Comparison of ENCODE assay signal across 9 mouse cellular contexts in the genomic region with DNA sequence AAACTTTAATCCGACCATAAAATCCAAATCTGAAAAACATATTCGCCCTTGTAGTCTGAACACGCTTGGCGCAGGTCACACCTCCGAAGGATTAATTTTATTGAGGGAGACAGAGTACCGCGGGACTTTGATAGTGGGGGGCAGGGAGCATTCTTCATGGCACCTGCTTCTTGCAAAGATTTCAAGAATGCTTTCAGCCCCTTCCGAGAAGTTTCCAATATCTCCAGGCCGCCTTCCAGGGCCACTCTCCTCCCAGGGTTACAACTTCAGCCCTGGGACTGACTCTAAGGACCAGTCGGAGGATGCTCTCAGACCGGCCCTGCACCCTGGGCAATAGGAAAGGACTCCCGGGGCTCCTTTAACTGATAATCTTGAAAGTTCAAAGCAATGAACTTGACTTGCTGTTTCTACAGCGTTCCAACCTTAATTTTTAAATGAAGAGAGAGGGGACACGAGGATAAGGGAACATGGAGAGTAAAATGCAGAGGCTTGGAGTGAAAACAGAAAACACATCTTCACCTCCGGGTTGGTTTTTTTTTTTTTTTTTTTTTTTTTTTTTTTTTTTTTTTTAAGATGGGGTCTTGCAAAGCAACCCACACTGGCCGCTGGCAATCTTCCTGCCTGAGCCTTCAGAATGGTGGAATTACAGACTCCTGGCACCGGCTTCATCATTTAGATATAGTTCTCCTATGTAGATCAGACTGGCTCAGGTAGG. TPM values are rescaled to one million over a fixed set of nuclear protein-coding genes. Genes with fewer than 3 reads are reported as not detected.
DNase-seq lines count a peak whose midpoint lies in the region; ATAC-seq and TF ChIP-seq lines count a peak whose summit lies in the region.
"Had no signal": no experiment of that assay in that cellular context is flagged by ENCODE, and none has a peak within 500 bp of the region (broad histone marks: within the 10 kb centered on the region; RNA-seq: fewer than 3 reads in every experiment).

No protein-coding gene starts in this region.

- no peak for DNase-seq in lung, postnatal 25 days (ENCODE audit: low spot score)
- DNase-seq in forebrain, embryonic 10.5 days (ENCODE audit: extremely low spot score, low spot score), result peak; percentile 16
- no peak for DNase-seq in retina, embryonic 14.5 days (ENCODE audit: low spot score)
- DNase-seq: adrenal gland, adult 2 months had no signal

- H3K27me3 ChIP-seq in lung, embryonic 15.5 days, result peaks cover 76% of the 10 kb centered on the region
- H3K27me3 ChIP-seq in forebrain, embryonic 10.5 days (ENCODE audit: poor library complexity, severe bottlenecking), result peaks cover 87% of the 10 kb centered on the region
- peaks cover 86% of the 10 kb centered on the region for H3K27me3 ChIP-seq in limb, embryonic 12.5 days
- peaks cover 12% of the 10 kb centered on the region; the same call in 1 of the 2 replicates for H3K27me3 ChIP-seq in small intestine, adult 2 months (ENCODE audit: control insufficient read depth, insufficient read depth, low read length)

- no peak for TF ChIP-seq POLR2A in small intestine, adult 2 months (IDR thresholded peaks at IDR 0.05; ENCODE audit: low read depth, low read length)

- no peak overlapping the region for H3K9ac ChIP-seq in lung, embryonic 15.5 days
- no peak overlapping the region for H3K9ac ChIP-seq in limb, embryonic 12.5 days (replicated peaks)

- no peak for ATAC-seq in lung, embryonic 15.5 days (ENCODE audit: borderline replicate concordance, extremely low read depth, low FRiP score, low TSS enrichment)
- peak; percentile 30; the same call in 1 of the 2 replicates for ATAC-seq in limb, embryonic 12.5 days (ENCODE audit: insufficient number of reproducible peaks, insufficient read depth, low FRiP score, low TSS enrichment, low read depth)
- ATAC-seq in CD4-positive, CD25-positive, alpha-beta regulatory T cell, adult 4 months, result no peak

- no peaks in the 10 kb centered on the region for H3K36me3 ChIP-seq in lung, embryonic 15.5 days
- no peaks in the 10 kb centered on the region for H3K36me3 ChIP-seq in forebrain, embryonic 10.5 days (replicated peaks)
- H3K36me3 ChIP-seq in limb, embryonic 12.5 days, result no peaks in the 10 kb centered on the region
- no peaks in the 10 kb centered on the region for H3K36me3 ChIP-seq in small intestine, adult 2 months (ENCODE audit: control insufficient read depth, insufficient read depth, low read length)

- TF ChIP-seq CTCF in small intestine, adult 2 months (IDR thresholded peaks at IDR 0.05; ENCODE audit: extremely low read depth, insufficient read length, insufficient replicate concordance, low read depth, low read length), result no peak

- peak overlapping the region; percentile 85 for H3K4me2 ChIP-seq in lung, embryonic 15.5 days
- H3K4me2 ChIP-seq in limb, embryonic 12.5 days, result peak overlapping the region; percentile 57

- 3% methylated on average over 17 of the region's 17 CpGs for WGBS in lung, embryonic 15.5 days
- WGBS in forebrain, embryonic 10.5 days, result 2% methylated on average over 17 of the region's 17 CpGs
- 2% methylated on average over 17 of the region's 17 CpGs for WGBS in limb, embryonic 12.5 days
- 4% methylated on average over 17 of the region's 17 CpGs for WGBS in small intestine, adult 2 months

- no peaks in the 10 kb centered on the region for H3K4me1 ChIP-seq in lung, embryonic 15.5 days
- peaks cover 11% of the 10 kb centered on the region for H3K4me1 ChIP-seq in forebrain, embryonic 10.5 days
- H3K4me1 ChIP-seq in limb, embryonic 12.5 days (replicated peaks), result peaks cover 36% of the 10 kb centered on the region
- H3K4me1 ChIP-seq in small intestine, adult 2 months (ENCODE audit: control insufficient read depth, insufficient read depth, insufficient read length, low read length), result peaks cover 12% of the 10 kb centered on the region

- H3K9me3 ChIP-seq in lung, embryonic 15.5 days, result no peaks in the 10 kb centered on the region
- H3K9me3 ChIP-seq in forebrain, embryonic 10.5 days, result no peaks in the 10 kb centered on the region
- no peaks in the 10 kb centered on the region for H3K9me3 ChIP-seq in limb, embryonic 12.5 days

- peak overlapping the region; percentile 45 for H3K4me3 ChIP-seq in lung, embryonic 15.5 days
- peak overlapping the region; percentile 51 for H3K4me3 ChIP-seq in forebrain, embryonic 10.5 days
- peak overlapping the region; percentile 39 for H3K4me3 ChIP-seq in limb, embryonic 12.5 days (replicated peaks)
- peak overlapping the region; percentile 77 for H3K4me3 ChIP-seq in small intestine, adult 2 months (ENCODE audit: low read depth, low read length)

- no peak overlapping the region for H3K27ac ChIP-seq in lung, embryonic 15.5 days
- no peak overlapping the region for H3K27ac ChIP-seq in forebrain, embryonic 10.5 days
- no peak overlapping the region for H3K27ac ChIP-seq in limb, embryonic 12.5 days
- peak overlapping the region; percentile 64; the same call in 1 of the 2 replicates for H3K27ac ChIP-seq in small intestine, adult 2 months (ENCODE audit: insufficient read depth, low read depth, low read length)

RNA-seq across cellular contexts. Expression of gene Mnx1, which starts 9.8 kb away (rescaled TPM):
- 0.08 TPM in 1 of 2 replicates, not detected in the other for polyA plus RNA-seq in lung, embryonic 15.5 days (2015; fragmentation: Nextera tagmentation; extraction: Ambion mirVana)
- not detected in 2 replicates for polyA plus RNA-seq in forebrain, embryonic 10.5 days (2016; fragmentation: Nextera tagmentation; extraction: Ambion mirVana)
- 0.20 and 0.33 TPM in 2 replicates for polyA plus RNA-seq in limb, embryonic 12.5 days (2016; fragmentation: Nextera tagmentation; extraction: Ambion mirVana)
- 1.0 and 3.6 TPM in 2 replicates for polyA plus RNA-seq in small intestine, adult 2 months (2012; rRNA removed)
- polyA plus RNA-seq in CD4-positive, CD25-positive, alpha-beta regulatory T cell, adult 4 months (2017; shearing (Covaris generic)), result not detected
- polyA plus RNA-seq: adrenal gland, adult 2 months; gonadal fat pad, adult 2 months had no signal

RNA-seq across cellular contexts. Expression of gene Nom1, which starts 34.0 kb away (rescaled TPM):
- polyA plus RNA-seq in lung, embryonic 15.5 days (2015; fragmentation: Nextera tagmentation; extraction: Ambion mirVana), result 25.7 and 29.5 TPM in 2 replicates
- polyA plus RNA-seq in forebrain, embryonic 10.5 days (2016; fragmentation: Nextera tagmentation; extraction: Ambion mirVana), result 35.1 and 40.6 TPM in 2 replicates
- 31.7 and 32.5 TPM in 2 replicates for polyA plus RNA-seq in limb, embryonic 12.5 days (2016; fragmentation: Nextera tagmentation; extraction: Ambion mirVana)
- polyA plus RNA-seq in small intestine, adult 2 months (2012; rRNA removed), result 1.7 and 2.7 TPM in 2 replicates
- 10 to 100 TPM; 10.8 to 17.2 TPM for polyA plus RNA-seq in CD4-positive, CD25-positive, alpha-beta regulatory T cell, adult 4 months (2017; shearing (Covaris generic))
